Mouse (Mus musculus) MN1 (cell line): ENCODE data around the gene Krtap1-5.

Experiments
- DNase-seq: peaks from one replicate; pipeline ENCODE4 v3.0.0-alpha.2; 2016; ENCODE audit warnings: low spot score

The Krtap1-5 gene

DNA sequence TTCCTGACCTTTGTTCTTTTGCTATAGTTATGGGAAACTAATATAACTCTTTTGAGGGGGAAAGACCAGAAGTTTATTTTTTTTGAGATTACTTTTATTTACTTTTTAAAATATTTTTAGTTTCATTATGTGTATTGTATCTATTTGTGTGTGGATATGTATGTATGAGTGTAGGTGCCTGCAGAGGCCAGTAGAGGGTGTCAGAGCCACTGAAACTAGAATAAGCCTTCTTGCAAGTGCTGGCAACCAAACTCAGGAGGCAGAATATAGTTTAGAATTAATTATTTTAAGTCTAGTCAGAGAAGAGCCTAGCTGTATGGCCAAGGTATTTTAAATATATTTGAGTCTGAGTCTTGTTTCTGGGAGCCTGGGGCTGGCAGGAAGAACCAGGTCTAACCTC lies 32.9 kb downstream of the Krtap1-5 start:
- no peak for DNase-seq

DNA sequence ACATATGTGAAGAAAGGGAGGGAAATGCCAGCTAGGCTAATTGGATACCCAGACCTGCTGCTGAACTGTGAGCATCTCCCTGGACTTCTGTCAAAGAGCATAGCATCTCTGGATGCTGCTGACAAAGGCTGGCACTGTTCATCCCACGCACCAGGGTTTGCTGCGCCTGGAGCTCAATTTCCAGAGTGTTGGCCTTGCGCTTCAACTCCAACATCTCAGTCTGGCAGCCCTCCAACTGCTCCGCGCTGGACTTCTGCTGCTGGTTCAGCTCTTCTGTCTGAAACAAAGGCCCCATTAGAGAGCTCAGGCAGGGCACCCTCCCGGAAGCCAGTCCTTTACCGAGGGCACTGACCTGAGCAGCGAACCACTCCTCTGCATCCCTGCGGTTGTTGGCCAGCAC lies 41.1 kb downstream of the Krtap1-5 start:
- DNase-seq, result no peak
